Mouse (Mus musculus): ENCODE results near the gene Zfp12. TPM values are rescaled to one million over a fixed set of nuclear protein-coding genes. Genes with fewer than 3 reads are reported as not detected.
"Not testable (repeated sequence)": the region's sequence is repeated elsewhere in the genome, so short reads cannot be mapped to it uniquely, and the experiment has no call there.

Zfp12 gene
- total RNA-seq (2017) = 24.3 and 25.9 TPM in 2 replicates

DNA sequence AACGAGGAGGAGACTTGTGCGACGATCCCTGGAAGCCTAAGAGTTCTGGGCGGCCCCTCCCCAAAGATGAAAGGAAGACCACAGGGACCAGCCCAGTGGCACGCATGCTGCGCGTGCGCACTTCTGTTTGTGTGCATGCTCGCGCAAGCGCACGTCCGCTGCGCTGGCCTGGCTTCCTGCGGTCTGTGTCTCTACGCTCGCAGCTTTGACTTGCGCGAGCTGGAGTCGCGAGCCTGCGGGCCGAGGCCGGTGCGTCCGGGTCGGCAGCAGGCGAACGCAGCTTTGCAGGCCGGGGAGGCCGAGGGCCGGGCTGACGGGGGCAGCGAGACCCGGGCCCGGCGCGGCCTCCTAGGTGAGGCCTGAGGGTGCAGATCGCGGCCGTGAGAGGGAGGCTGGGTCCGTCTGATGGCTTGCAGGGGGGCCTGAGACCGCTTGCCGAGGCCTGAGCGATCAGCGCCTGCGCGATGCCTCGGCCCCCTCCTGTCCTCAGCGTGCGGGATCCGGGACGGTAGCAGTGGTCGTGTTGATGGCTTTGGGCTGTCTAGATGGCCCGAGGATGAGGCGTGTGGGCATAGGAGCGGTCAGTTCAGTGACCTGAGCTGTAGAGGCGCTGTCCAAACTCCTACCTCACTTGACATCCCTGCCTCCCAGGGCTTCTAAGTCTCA, at the start of gene Zfp12:
Zfp12 (plus strand) TSS at position 136 of the 666 bp plus-strand sequence.
- peak; percentile 74 for ATAC-seq (ENCODE audit: extremely low read depth, insufficient number of reproducible peaks, low FRiP score, poor library complexity, severe bottlenecking)

DNA sequence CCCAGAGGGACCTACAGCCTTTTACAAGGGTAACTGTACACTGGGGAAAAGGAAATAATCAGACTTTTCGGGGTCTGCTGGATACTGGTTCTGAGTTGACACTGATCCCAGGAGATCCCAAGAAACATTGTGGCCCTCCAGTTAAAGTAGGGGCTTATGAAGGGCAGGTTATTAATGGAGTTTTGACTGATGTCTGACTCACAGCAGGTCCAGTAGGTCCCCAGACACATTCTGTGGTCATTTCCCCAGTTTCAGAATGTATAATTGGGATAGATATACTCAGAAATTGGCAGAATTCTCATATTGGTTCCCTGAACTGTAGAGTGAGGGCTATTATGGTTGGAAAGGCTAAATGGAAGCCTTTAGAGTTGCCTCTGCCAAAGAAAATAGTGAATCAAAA, 46.9 kb upstream of the Zfp12 start:
- not testable (repeated sequence) for ATAC-seq (ENCODE audit: extremely low read depth, insufficient number of reproducible peaks, low FRiP score, poor library complexity, severe bottlenecking)

DNA sequence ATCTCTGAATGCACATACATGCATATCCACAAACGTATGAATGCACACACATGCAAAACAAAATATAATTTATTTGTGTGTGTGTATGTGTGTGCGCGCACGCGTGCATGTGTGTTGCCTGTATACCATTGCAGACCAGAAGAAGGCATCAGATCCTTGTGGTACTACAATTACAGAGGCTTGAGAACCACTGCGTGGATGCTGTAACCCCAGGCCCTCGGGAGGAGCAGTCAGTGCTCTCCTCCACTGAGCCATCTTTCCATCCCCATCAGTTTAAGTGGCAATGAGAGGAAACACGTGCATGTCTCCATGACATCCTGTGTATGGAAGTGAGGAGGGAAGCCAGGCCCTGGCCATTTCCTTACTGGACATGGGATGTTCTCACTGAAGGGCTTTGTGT, 42.2 kb upstream of the Zfp12 start:
- ATAC-seq (ENCODE audit: extremely low read depth, insufficient number of reproducible peaks, low FRiP score, poor library complexity, severe bottlenecking) = no peak

DNA sequence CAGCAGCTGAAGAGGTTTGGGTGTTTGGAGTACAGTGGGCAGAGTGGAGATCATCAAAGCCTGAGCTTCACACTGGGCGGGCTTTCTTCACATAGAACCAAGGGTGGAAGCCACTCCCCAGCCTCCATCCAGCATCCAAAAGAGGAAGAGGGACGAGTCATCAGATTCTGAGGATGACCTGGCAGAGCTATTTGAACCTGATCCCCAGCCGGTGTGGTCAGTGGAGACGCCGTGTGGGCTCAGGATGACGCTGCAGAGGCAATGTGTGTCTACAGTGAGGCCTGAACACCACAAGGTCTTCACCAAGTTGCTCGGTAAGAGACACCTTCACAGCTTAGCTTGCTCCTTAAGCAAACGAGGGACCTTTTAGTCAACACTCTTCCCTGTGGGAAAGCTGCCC, 40.2 kb upstream of the Zfp12 start:
- not testable (repeated sequence) for ATAC-seq (ENCODE audit: extremely low read depth, insufficient number of reproducible peaks, low FRiP score, poor library complexity, severe bottlenecking)

DNA sequence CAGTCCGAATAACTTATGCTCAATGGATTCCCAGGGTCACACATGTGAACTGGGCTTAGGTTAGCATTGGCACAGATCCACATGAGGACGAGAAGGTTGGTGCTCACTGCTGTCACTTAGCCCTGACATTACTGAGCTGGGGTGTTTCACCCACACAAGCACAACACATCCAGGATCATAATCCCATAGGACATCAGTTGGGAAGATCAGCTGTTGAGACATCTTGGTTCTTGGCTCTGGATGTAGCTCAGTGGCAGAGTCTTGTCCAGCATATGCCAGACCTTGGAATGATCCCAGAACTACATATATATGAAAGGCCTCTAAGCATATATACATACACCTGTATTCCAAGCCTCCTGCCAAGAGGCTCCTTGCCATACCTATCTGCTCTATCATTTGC, 39.8 kb upstream of the Zfp12 start:
- no peak for ATAC-seq (ENCODE audit: extremely low read depth, insufficient number of reproducible peaks, low FRiP score, poor library complexity, severe bottlenecking)

DNA sequence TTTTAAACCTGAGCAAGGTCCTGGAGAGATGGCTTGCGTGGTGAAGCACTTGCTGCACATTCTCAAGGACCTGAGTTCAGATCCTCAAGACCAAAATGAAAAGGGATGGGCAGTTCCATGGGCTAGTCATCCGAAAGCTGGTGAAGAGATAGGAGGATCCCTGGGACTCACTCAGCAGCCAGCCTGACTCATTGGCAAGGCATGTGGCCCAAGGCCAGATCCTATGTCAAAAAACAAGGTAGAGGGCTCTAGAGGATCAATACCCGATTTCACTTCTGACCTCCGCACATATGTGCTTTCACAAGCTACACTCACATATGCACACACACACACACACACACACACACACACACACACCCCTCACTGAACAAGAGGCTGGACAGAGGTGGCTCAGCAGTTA, 38.5 kb upstream of the Zfp12 start:
- ATAC-seq (ENCODE audit: extremely low read depth, insufficient number of reproducible peaks, low FRiP score, poor library complexity, severe bottlenecking) = no peak

DNA sequence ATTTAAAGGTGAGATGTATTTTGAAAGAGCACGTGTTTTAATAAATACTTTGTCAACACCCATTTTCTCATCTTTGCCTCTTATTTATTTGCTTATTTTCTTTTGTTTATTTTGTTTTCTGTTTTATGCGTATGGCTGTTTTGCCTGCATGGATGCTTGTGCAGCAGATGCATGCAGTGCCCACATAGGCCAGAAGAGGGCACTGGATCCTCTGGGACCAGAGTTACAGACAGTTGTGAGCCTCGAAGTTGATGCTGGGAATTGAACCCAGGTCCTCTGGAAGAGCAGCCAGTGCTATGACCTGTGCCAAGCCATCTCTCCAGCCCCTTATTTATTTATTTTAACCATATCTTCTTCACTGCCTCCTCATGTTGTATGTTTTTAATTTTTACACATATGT, 29.9 kb upstream of the Zfp12 start:
- ATAC-seq (ENCODE audit: extremely low read depth, insufficient number of reproducible peaks, low FRiP score, poor library complexity, severe bottlenecking) = no peak

DNA sequence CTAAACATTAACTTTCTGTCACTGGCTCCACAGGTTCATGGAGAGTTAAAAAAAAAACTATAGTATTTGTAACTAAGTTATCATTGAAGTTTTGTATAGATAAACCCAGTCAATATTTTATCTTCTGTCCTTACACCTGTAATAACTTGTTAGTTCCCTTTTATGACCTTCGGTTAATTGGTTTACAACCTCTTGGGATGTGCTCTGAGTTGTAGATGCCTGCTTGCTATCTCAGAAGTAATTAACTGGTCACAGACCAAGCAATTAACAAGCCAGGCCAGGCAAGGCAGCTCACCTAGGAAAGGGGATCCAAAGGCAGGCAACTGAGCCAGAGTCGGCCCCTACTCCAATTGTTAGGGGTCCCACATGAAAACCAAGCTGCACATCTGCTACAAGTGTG, 21.1 kb upstream of the Zfp12 start:
- no peak for ATAC-seq (ENCODE audit: extremely low read depth, insufficient number of reproducible peaks, low FRiP score, poor library complexity, severe bottlenecking)

DNA sequence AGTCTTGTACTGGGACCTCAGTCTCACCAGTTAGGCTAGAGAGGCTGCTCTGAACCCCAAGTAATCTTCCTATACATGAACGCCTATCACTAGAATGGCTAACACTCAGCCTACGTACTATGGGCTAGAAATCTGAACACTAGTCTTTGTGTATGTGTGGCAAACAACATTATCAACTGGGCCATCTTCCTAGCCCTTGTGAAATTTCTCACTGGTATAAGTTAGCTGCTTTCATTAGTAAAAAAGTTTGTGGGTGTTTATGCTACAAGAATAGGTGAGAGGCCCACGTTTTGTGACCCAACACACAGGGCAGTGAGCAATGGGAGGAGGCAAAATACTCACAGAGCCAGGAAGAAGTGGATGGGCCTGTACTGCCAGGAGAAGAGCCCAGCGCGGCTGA, 14.0 kb upstream of the Zfp12 start:
- no peak for ATAC-seq (ENCODE audit: extremely low read depth, insufficient number of reproducible peaks, low FRiP score, poor library complexity, severe bottlenecking)

DNA sequence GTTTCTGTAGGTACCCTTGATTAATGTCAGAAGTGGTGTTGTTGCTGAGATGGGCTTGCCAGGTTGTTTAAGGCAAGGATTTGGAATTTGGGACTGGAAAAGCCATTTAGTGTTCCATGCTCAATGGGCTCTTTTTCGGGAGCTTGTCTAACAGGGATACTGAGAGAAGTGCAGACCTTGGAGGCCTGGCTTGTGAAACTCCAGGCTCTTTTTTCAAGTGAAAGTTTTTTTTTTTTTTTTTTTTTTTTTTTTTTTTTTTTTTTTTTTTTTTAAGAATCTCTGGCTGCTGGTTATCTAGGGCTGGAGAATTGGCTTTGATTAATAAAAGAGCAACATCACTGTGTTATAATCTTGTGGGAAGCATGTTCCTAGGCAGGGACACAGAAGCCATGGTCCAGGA, 12.7 kb upstream of the Zfp12 start:
- ATAC-seq (ENCODE audit: extremely low read depth, insufficient number of reproducible peaks, low FRiP score, poor library complexity, severe bottlenecking) = no peak

DNA sequence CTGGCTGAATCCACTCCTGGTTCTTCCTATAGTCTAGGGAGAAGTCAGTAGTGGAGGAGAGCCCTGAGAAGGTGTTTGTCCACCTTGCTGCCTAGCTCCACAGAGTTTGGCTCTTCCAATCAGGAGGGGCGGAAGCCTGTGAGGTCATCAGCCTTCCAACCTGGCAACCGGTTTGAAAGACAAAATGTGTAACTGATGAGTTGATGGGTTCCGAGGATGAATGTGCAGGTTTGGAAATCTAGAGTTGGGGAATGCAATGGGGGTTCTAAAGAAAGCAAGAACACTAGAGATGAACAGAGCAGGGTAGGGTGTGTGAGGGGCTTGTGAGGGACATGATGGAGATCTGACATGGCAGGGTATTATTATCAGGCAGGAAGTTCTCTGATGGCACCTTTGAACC, 8.2 kb upstream of the Zfp12 start, which contains the start of gene Spdye4a:
Spdye4a (minus strand) TSS at position 101 of the 400 bp plus-strand sequence.
- no peak for ATAC-seq (ENCODE audit: extremely low read depth, insufficient number of reproducible peaks, low FRiP score, poor library complexity, severe bottlenecking)

DNA sequence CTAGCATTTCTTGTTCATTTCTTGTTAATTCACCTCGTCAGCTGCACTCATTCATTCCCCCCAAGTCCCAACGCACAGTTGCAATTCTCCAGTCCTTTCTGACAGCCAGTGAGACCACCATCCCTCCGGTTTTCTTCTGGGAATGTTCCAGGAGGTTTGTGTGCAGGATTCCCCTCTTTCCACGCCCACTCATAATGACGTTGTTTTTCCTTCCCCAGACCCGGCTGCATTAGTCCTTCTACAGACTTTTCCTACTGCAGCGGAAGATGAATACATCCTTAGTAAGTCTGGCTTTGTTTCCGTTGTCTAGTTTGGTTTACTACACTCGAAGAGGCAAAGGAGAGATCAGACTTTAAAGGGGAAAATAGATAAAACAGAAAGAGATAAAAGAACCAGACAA, 1.1 kb downstream of the Zfp12 start:
- ATAC-seq (ENCODE audit: extremely low read depth, insufficient number of reproducible peaks, low FRiP score, poor library complexity, severe bottlenecking) = no peak

DNA sequence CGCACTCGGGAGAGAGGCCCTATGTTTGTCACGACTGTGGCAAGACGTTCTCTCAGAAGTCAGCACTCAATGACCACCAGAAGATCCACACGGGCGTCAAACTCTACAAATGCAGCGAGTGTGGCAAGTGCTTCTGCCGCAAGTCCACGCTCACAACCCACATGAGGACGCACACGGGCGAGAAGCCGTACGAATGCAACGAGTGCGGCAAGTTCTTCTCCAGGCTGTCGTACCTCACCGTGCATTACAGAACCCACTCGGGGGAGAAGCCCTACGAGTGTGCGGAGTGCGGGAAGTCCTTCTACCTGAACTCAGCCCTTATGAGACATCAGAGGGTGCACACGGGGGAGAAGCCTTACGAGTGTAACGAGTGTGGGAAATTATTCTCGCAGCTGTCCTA, 10.0 kb downstream of the Zfp12 start:
- ATAC-seq (ENCODE audit: extremely low read depth, insufficient number of reproducible peaks, low FRiP score, poor library complexity, severe bottlenecking) = no peak

DNA sequence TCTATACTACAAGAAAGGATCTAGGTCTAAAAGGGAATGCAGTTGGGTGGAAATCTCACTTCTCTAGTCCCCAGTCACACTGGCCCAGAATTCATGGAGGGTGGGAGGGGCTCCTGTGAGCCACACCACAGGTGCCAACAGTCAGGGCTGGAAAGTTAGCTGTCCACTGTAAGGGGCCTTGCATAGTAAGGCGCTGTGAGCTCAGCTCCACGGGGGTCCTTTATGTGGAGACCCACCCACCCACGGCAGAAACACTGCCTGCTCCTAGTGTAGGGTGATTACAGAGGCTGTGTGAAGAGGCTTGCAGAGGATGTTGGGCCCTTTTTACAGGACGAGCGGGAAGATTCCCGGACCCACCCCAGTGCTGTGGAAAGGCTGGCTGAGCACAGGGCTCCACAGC, 17.1 kb downstream of the Zfp12 start:
- no peak for ATAC-seq (ENCODE audit: extremely low read depth, insufficient number of reproducible peaks, low FRiP score, poor library complexity, severe bottlenecking)

DNA sequence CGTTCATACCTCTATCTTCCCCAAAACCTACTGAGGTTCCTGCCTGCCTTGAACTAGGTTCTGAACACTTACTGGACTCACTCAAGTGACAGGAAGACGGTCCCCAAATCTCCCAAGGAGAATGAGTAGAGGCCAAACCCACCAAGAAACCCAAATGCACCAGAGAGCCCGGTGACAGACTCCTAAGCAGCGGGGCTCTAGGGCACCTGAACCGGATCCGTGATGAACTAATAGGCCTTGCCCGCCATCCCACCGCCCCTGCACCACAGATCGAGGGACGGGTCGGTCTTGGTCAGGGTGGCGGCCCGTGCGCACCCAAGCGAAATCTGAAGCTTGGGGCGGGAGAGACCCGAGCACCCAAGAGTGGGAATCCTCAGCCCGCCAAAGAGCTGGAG, 17.8 kb downstream of the Zfp12 start:
- no peak for ATAC-seq (ENCODE audit: extremely low read depth, insufficient number of reproducible peaks, low FRiP score, poor library complexity, severe bottlenecking)

DNA sequence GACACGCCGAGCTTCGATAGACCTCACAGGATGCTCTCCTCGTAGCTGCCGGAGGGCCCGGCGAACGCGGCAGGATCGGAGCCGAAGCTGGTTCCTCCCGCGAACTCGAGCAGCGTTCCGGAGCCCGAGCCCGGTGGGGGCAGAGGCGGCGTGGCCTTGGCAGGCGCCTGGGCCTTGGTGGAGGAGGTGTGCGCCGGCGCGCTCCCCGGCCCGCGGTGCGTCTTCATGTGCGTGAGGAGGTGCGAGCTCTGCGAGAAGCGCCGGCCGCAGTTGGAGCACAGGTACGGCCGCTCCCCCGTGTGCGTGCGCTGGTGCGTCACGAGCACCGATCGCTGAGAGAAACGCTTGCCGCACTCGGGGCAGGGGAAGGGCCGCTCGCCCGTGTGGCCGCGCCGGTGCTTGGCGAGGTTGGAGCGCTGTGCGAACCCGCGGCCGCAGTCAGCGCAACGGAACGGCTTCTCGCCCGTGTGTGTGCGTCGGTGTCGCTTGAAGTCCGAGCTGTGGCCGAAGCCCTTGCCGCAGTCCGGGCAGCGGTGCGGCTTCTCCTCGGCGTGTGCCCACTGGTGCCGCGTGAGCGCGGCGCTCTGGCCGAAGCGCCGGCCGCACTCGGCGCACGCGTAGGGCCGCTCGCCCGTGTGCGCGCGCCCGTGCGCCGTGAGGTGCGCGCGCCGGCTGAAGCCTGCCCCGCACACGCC, 18.4 kb downstream of the Zfp12 start:
- no peak for ATAC-seq (ENCODE audit: extremely low read depth, insufficient number of reproducible peaks, low FRiP score, poor library complexity, severe bottlenecking)

DNA sequence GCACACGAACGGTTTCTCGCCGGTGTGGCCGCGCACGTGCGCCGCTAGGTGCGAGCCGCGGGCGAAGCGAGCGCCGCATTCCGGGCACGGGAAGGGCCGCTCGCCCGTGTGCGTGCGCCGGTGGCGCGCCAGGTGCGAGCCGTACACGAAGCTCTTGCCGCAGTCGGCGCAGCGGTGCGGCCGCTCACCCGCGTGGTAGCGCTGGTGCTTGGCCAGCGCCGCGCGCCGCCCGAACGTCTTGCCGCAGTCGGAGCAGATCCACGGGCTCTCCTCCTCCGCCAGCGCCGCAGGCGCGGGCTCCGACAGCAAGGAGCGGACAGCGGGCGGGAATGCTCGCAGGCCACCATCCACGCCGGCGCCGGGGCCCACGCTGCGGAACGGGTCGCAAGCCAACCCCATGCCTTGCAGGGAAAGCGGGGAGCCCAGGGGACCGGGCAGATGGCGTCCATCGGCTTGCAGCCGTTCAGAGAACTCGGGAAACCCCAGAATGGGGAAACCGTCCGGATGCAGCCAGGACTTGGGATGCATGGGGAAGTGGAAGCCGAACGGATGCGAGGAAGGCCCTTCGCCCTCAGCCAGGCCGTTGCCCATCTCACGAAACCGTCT, 19.0 kb downstream of the Zfp12 start:
- ATAC-seq (ENCODE audit: extremely low read depth, insufficient number of reproducible peaks, low FRiP score, poor library complexity, severe bottlenecking) = no peak

DNA sequence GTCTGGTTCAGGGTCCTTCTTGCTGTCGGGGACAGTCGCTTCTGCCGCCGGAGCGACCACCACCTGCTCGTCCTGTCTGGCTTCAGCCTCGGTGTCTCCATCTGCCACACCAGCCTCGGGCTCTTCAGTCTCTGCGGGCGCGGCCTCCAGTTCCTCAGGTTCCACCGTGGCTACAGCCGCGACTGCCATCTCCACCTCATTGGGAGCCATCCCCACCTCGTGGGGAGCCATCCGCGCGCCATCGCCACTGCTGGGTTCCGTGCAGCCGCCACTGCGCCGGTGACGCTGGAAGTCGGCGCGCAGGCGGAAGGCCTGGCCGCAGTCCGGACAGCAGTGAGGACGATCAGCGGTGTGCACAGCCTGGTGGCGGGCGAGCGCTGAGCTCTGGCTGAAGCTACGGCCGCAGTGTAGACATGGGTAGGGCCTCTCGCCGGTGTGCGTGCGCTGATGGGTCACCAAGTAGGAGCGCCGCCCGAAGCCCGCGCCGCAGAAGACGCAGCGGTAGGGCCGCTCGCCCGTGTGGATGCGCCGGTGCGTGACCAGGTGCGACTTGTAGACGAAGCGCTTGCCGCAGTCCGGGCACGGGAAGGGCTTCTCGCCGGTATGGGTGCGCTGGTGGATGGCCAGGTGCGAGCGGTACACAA, 19.6 kb downstream of the Zfp12 start:
- no peak for ATAC-seq (ENCODE audit: extremely low read depth, insufficient number of reproducible peaks, low FRiP score, poor library complexity, severe bottlenecking)

DNA sequence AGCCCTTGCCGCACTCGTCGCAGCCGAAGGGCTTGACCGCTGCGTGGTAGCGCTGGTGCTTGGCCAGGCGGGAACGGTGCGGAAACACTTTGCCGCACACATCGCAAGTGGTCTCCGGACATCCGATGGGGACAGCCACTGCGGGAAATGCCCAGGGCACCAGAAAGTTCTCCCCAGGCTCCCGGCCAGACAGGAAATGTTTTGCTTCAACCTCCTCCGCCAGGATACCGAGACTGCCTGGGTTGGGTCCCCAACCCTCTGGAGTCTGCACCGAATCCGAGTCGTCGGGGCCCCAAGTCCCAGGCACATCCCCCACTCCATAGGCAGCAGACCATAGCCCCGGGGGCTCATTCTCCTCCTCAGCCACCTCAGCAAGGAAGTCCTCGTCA, 20.2 kb downstream of the Zfp12 start:
- ATAC-seq (ENCODE audit: extremely low read depth, insufficient number of reproducible peaks, low FRiP score, poor library complexity, severe bottlenecking) = no peak

DNA sequence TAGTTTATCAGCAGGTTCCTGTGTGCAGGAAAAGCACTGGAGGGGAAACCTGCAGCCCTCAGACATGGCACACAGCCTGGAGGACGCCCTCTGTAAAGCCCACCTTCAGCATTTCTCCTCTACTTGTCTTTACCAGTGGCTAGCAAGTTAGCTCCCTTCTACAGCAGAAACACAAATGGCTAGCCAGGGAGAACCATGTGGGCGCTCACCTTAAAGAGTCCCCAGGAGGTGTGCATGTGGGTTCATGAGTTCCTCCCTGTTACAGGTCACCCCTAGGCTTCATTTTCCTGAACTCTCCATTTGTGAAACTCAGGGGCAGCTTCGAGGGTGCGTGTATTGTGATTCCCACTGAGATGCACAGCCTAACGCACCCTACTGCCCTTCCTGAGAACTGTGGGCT, 20.8 kb downstream of the Zfp12 start:
- no peak for ATAC-seq (ENCODE audit: extremely low read depth, insufficient number of reproducible peaks, low FRiP score, poor library complexity, severe bottlenecking)
